Mouse (Mus musculus): ENCODE data around the gene Mroh7. TPM values are rescaled to one million over a fixed set of nuclear protein-coding genes. Genes with fewer than 3 reads are reported as not detected.
A peak's percentile ranks its signal among the peaks of the same experiment; 100 is the strongest.

Mroh7 gene
- polyA plus RNA-seq, 2 experiments: 0.06 to 0.22 TPM

GRCm38 (mm10) chr4:106704416-106704815 is 26.3 kb downstream of the Mroh7 start:
- ATAC-seq (ENCODE audit: insufficient read depth) (no peak), DNase-seq (ENCODE audit: low read depth in 3 of 3, low spot score in 3 of 3) (no peak)
- Histone ChIP-seq H3K4me1 (replicated peaks; ENCODE audit: control insufficient read depth in 2 of 2, insufficient read depth in 2 of 2, low read length in 1 of 2) (peaks cover 0 to 2% of the 10 kb centered on the region in 2 experiments; a peak in 1 of 4 replicates), H3K27me3 (ENCODE audit: control insufficient read depth, insufficient read depth, low read length) (no peaks in the 10 kb centered on the region), H3K27ac (no peak overlapping the region), H3K36me3 (replicated peaks; ENCODE audit: control insufficient read depth, insufficient read depth, low read depth) (no peaks in the 10 kb centered on the region), H3K4me3 (ENCODE audit: insufficient read depth in 1 of 2, low read depth in 2 of 2, low read length in 2 of 2) (no peak overlapping the region), H3K9ac (replicated peaks) (no peak overlapping the region), H3K4me2 (ENCODE audit: low read depth) (no peak overlapping the region), H3K9me3 (ENCODE audit: control insufficient read depth, low read length) (no peaks in the 10 kb centered on the region)
- no peak for TF ChIP-seq EP300 (IDR thresholded peaks at IDR 0.05; ENCODE audit: low read depth)
- no peak for TF ChIP-seq CTCF (IDR thresholded peaks at IDR 0.05; ENCODE audit: low read depth)
- WGBS (ENCODE audit: insufficient replicate concordance): 67% methylated on average over 11 of the region's 11 CpGs

GRCm38 (mm10) chr4:106703956-106704355 is 26.8 kb downstream of the Mroh7 start:
- TF ChIP-seq CTCF (IDR thresholded peaks at IDR 0.05; ENCODE audit: low read depth): no peak
- TF ChIP-seq EP300 (IDR thresholded peaks at IDR 0.05; ENCODE audit: low read depth): no peak
- H3K27ac ChIP-seq: no peak overlapping the region
- H3K4me3 ChIP-seq (ENCODE audit: insufficient read depth in 1 of 2, low read depth in 2 of 2, low read length in 2 of 2): no peak overlapping the region
- no peaks in the 10 kb centered on the region for H3K9me3 ChIP-seq (ENCODE audit: control insufficient read depth, low read length)
- peaks cover 0 to 2% of the 10 kb centered on the region in 2 experiments; a peak in 1 of 4 replicates for H3K4me1 ChIP-seq (replicated peaks; ENCODE audit: control insufficient read depth in 2 of 2, insufficient read depth in 2 of 2, low read length in 1 of 2)
- no peak overlapping the region for H3K9ac ChIP-seq (replicated peaks)
- no peak for DNase-seq (ENCODE audit: low read depth in 3 of 3, low spot score in 3 of 3)
- no peaks in the 10 kb centered on the region for H3K36me3 ChIP-seq (replicated peaks; ENCODE audit: control insufficient read depth, insufficient read depth, low read depth)
- ATAC-seq (ENCODE audit: insufficient read depth): no peak
- WGBS (ENCODE audit: insufficient replicate concordance): 62% methylated on average over 10 of the region's 10 CpGs
- no peak overlapping the region for H3K4me2 ChIP-seq (ENCODE audit: low read depth)
- no peaks in the 10 kb centered on the region for H3K27me3 ChIP-seq (ENCODE audit: control insufficient read depth, insufficient read depth, low read length)

GRCm38 (mm10) chr4:106700798-106701197 is 29.9 kb downstream of the Mroh7 start:
- no peak for TF ChIP-seq EP300 (IDR thresholded peaks at IDR 0.05; ENCODE audit: low read depth)
- TF ChIP-seq CTCF (IDR thresholded peaks at IDR 0.05; ENCODE audit: low read depth): no peak
- no peak for ATAC-seq (ENCODE audit: insufficient read depth)
- Histone ChIP-seq H3K4me1 (replicated peaks; ENCODE audit: control insufficient read depth in 2 of 2, insufficient read depth in 2 of 2, low read length in 1 of 2) (no peaks in the 10 kb centered on the region), H3K27me3 (ENCODE audit: control insufficient read depth, insufficient read depth, low read length) (no peaks in the 10 kb centered on the region), H3K4me2 (ENCODE audit: low read depth) (no peak overlapping the region), H3K4me3 (ENCODE audit: insufficient read depth in 1 of 2, low read depth in 2 of 2, low read length in 2 of 2) (no peak overlapping the region), H3K9me3 (ENCODE audit: control insufficient read depth, low read length) (no peaks in the 10 kb centered on the region), H3K36me3 (replicated peaks; ENCODE audit: control insufficient read depth, insufficient read depth, low read depth) (no peaks in the 10 kb centered on the region), H3K27ac (no peak overlapping the region), H3K9ac (replicated peaks) (no peak overlapping the region)
- WGBS (ENCODE audit: insufficient replicate concordance): 40% methylated on average over 4 of the region's 4 CpGs
- no peak for DNase-seq (ENCODE audit: low read depth in 3 of 3, low spot score in 3 of 3)

GRCm38 (mm10) chr4:106699989-106700388 is 30.7 kb downstream of the Mroh7 start:
- Histone ChIP-seq H3K4me3 (ENCODE audit: insufficient read depth in 1 of 2, low read depth in 2 of 2, low read length in 2 of 2) (no peak overlapping the region), H3K36me3 (replicated peaks; ENCODE audit: control insufficient read depth, insufficient read depth, low read depth) (no peaks in the 10 kb centered on the region), H3K9ac (replicated peaks) (no peak overlapping the region), H3K4me1 (replicated peaks; ENCODE audit: control insufficient read depth in 2 of 2, insufficient read depth in 2 of 2, low read length in 1 of 2) (no peaks in the 10 kb centered on the region), H3K27ac (no peak overlapping the region), H3K27me3 (ENCODE audit: control insufficient read depth, insufficient read depth, low read length) (no peaks in the 10 kb centered on the region), H3K4me2 (ENCODE audit: low read depth) (no peak overlapping the region), H3K9me3 (ENCODE audit: control insufficient read depth, low read length) (no peaks in the 10 kb centered on the region)
- DNase-seq (ENCODE audit: low read depth in 3 of 3, low spot score in 3 of 3): no peak
- no peak for ATAC-seq (ENCODE audit: insufficient read depth)
- TF ChIP-seq EP300 (IDR thresholded peaks at IDR 0.05; ENCODE audit: low read depth) (no peak), CTCF (IDR thresholded peaks at IDR 0.05; ENCODE audit: low read depth) (peak; percentile 78)
- 13% methylated on average over 9 of the region's 9 CpGs for WGBS (ENCODE audit: insufficient replicate concordance)

- DNase-seq (ENCODE audit: low read depth in 3 of 3, low spot score in 3 of 3): no peak
- TF ChIP-seq CTCF (IDR thresholded peaks at IDR 0.05; ENCODE audit: low read depth) (no peak), EP300 (IDR thresholded peaks at IDR 0.05; ENCODE audit: low read depth) (no peak)
- Histone ChIP-seq H3K36me3 (replicated peaks; ENCODE audit: control insufficient read depth, insufficient read depth, low read depth) (no peaks in the 10 kb centered on the region), H3K27me3 (ENCODE audit: control insufficient read depth, insufficient read depth, low read length) (no peaks in the 10 kb centered on the region), H3K4me3 (ENCODE audit: insufficient read depth in 1 of 2, low read depth in 2 of 2, low read length in 2 of 2) (no peak overlapping the region), H3K4me2 (ENCODE audit: low read depth) (no peak overlapping the region), H3K9ac (replicated peaks) (no peak overlapping the region), H3K27ac (no peak overlapping the region), H3K4me1 (replicated peaks; ENCODE audit: control insufficient read depth in 2 of 2, insufficient read depth in 2 of 2, low read length in 1 of 2) (no peaks in the 10 kb centered on the region), H3K9me3 (ENCODE audit: control insufficient read depth, low read length) (no peaks in the 10 kb centered on the region)
- no peak for ATAC-seq (ENCODE audit: insufficient read depth)
- WGBS (ENCODE audit: insufficient replicate concordance): 72% methylated on average over 15 of the region's 15 CpGs
These were observed 36.8 kb downstream of the Mroh7 start for GRCm38 (mm10) chr4:106693841-106694430.

Data from liver, embryonic 14.5 days (tissue).